Mouse (Mus musculus): ENCODE data around the gene Tnnt3. TPM values are rescaled to one million over a fixed set of nuclear protein-coding genes. Genes with fewer than 3 reads are reported as not detected.

The Tnnt3 gene
- 13.0 and 31.5 TPM in 2 replicates for polyA plus RNA-seq (2015; fragmentation: Nextera tagmentation; extraction: Ambion mirVana)

DNA sequence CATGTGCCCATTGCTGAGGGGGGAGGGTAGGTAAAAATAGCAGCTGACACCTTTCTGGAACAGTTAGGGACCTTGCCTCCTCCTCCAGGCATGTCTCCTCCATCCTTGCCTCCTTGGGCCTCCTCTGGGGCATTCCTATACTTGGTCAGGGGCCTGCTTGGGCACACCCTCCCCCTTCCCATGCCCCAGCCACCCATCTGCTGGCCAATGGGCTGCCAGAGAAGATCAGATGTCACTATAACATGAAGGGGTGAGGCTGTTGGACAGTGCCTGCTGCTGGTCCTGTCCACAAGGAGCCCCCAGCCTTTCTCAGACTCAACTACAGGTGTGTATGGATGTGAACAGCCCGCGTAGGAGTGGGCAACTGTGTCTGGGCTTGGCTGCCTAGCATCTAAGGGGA is at the start of gene Tnnt3:
Gene Tnnt3 (plus strand): TSS at position 262 of the 400 bp plus-strand sequence.
- no peak within 1 kb of the TSS for H3K4me3 ChIP-seq (ENCODE audit: low read depth, low read length)
- no peaks in the 10 kb centered on the region for H3K27me3 ChIP-seq (ENCODE audit: control insufficient read depth, insufficient read depth, low read depth, low read length)
- 51% methylated on average over 2 of the region's 2 CpGs for WGBS (ENCODE audit: insufficient replicate concordance)
- no peak for ATAC-seq (ENCODE audit: low read depth)
- no peak within 1 kb of the TSS for H3K9ac ChIP-seq (ENCODE audit: low read depth, low read length)
- no peak within 1 kb of the TSS for H3K4me2 ChIP-seq (ENCODE audit: low read depth, low read length)
- no peak within 1 kb of the TSS for H3K27ac ChIP-seq (ENCODE audit: low read length)
- H3K9me3 ChIP-seq (replicated peaks; ENCODE audit: control insufficient read depth, low read length) = no peaks in the 10 kb centered on the region
- no peaks in the 10 kb centered on the region for H3K4me1 ChIP-seq (ENCODE audit: control insufficient read depth, low read depth, low read length)
- H3K36me3 ChIP-seq (ENCODE audit: control insufficient read depth, insufficient read depth) = no peaks in the 10 kb centered on the region

DNA sequence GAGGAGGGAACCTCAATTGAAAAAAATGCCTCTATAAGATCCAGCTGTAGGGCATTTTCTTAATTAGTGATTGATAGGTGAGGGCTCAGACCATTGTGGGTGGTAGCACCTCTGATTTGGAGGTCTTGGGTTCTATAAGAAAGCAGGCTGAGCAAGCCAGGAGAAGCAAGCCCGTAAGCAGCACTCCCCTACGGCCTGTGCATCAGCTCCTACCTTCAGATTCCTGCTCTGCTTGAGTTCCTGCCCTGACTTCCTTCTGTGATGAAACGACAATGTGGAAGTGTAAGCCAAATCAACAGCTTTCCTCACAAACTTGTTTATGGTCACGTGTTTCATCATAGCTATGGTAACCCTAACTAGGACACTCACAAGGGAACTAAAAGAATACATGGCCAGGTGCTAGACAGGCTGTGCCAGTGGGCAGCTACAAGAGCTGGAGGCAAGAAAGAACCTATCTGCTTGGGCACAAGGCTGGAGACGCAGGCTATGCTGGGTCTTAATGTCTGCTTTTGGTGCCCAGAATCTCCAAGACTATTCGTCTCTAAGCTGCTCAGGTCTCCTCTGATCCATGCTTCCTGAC is 49.5 kb upstream of the Tnnt3 start:
- Histone ChIP-seq H3K27ac (ENCODE audit: low read length) (no peak overlapping the region), H3K4me3 (ENCODE audit: low read depth, low read length) (no peak overlapping the region), H3K27me3 (ENCODE audit: control insufficient read depth, insufficient read depth, low read depth, low read length) (no peaks in the 10 kb centered on the region), H3K4me1 (ENCODE audit: control insufficient read depth, low read depth, low read length) (no peaks in the 10 kb centered on the region), H3K9me3 (replicated peaks; ENCODE audit: control insufficient read depth, low read length) (no peaks in the 10 kb centered on the region), H3K36me3 (ENCODE audit: control insufficient read depth, insufficient read depth) (no peaks in the 10 kb centered on the region), H3K9ac (ENCODE audit: low read depth, low read length) (no peak overlapping the region), H3K4me2 (ENCODE audit: low read depth, low read length) (no peak overlapping the region)
- 0 out of 2 replicates have a peak, but pooled peaks have one; percentile 16 for ATAC-seq (ENCODE audit: low read depth)
- 48% methylated on average over 6 of the region's 6 CpGs for WGBS (ENCODE audit: insufficient replicate concordance)

DNA sequence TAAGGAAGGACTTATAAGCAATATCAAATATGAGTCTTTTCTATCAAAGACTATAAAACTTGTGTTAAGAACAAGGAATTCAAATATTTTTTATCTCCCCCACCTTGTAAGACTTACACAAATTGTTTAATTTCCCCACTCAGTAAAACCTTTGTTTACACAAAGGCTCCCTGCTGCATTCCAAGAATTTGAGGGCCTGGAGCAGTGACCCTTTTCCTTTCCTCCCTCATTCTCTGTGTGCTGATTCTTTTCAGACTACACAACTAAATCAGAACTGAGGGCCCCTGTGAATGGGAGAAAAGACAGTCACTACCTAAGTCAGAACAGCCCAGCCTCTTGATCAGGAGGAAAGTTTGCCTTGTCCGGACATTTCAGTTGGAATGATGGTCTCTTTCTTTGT is 43.9 kb upstream of the Tnnt3 start:
- Histone ChIP-seq H3K4me1 (ENCODE audit: control insufficient read depth, low read depth, low read length) (no peaks in the 10 kb centered on the region; the same call in 1 of the 2 replicates), H3K27ac (ENCODE audit: low read length) (no peak overlapping the region), H3K4me3 (ENCODE audit: low read depth, low read length) (no peak overlapping the region), H3K9me3 (replicated peaks; ENCODE audit: control insufficient read depth, low read length) (no peaks in the 10 kb centered on the region), H3K9ac (ENCODE audit: low read depth, low read length) (no peak overlapping the region), H3K27me3 (ENCODE audit: control insufficient read depth, insufficient read depth, low read depth, low read length) (no peaks in the 10 kb centered on the region), H3K36me3 (ENCODE audit: control insufficient read depth, insufficient read depth) (no peaks in the 10 kb centered on the region), H3K4me2 (ENCODE audit: low read depth, low read length) (no peak overlapping the region)
- ATAC-seq (ENCODE audit: low read depth) = no peak
- 53% methylated on average over 1 of the region's 1 CpGs for WGBS (ENCODE audit: insufficient replicate concordance)

DNA sequence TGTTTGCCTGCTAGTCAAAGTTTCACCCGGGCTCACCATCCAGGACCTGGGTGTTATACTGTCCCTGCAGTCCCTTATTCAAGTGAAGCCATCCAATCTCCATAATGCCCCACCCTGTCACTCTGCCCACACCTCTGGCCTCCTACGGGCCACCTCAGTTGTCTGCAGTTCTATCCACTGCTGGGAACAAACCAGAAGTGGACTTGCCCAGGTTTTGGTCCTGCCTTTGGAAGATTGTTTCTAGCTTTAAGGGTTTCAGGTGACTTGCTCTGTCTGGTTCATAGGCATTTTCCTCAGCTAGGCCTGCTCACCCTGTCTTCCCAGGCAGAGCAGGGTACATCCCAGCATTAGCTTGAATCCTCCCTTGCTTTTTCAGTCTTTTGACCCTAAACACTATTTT is 43.4 kb upstream of the Tnnt3 start:
- ATAC-seq (ENCODE audit: low read depth) = no peak
- H3K4me2 ChIP-seq (ENCODE audit: low read depth, low read length) = no peak overlapping the region
- no peak overlapping the region for H3K4me3 ChIP-seq (ENCODE audit: low read depth, low read length)
- no peaks in the 10 kb centered on the region for H3K27me3 ChIP-seq (ENCODE audit: control insufficient read depth, insufficient read depth, low read depth, low read length)
- H3K9me3 ChIP-seq (replicated peaks; ENCODE audit: control insufficient read depth, low read length) = no peaks in the 10 kb centered on the region
- H3K9ac ChIP-seq (ENCODE audit: low read depth, low read length) = no peak overlapping the region
- H3K36me3 ChIP-seq (ENCODE audit: control insufficient read depth, insufficient read depth) = no peaks in the 10 kb centered on the region
- 48% methylated on average over 2 of the region's 2 CpGs for WGBS (ENCODE audit: insufficient replicate concordance)
- no peak overlapping the region for H3K27ac ChIP-seq (ENCODE audit: low read length)
- no peaks in the 10 kb centered on the region; the same call in 1 of the 2 replicates for H3K4me1 ChIP-seq (ENCODE audit: control insufficient read depth, low read depth, low read length)

DNA sequence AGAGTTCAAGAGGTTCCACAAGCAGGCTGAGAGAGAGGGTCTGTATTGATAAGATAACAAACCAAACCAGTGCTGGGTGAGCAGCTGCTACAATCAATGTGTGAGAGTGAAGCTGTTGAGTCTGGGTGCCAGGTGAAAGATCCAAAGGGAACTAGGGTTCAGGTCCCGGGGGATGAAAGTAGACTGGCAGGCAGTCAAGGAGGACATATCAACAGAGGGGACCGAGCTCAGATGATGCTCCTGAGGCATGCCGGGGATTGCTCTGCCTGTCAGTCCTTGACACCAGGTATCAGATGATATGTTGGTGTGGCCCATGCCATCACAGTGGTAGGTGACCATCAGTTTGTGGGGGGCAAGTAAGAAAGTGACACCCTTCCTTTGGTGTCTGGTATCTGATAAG is 41.8 kb upstream of the Tnnt3 start:
- Histone ChIP-seq H3K9me3 (replicated peaks; ENCODE audit: control insufficient read depth, low read length) (no peaks in the 10 kb centered on the region), H3K27me3 (ENCODE audit: control insufficient read depth, insufficient read depth, low read depth, low read length) (no peaks in the 10 kb centered on the region), H3K27ac (ENCODE audit: low read length) (no peak overlapping the region), H3K9ac (ENCODE audit: low read depth, low read length) (no peak overlapping the region), H3K4me3 (ENCODE audit: low read depth, low read length) (no peak overlapping the region), H3K36me3 (ENCODE audit: control insufficient read depth, insufficient read depth) (no peaks in the 10 kb centered on the region), H3K4me2 (ENCODE audit: low read depth, low read length) (no peak overlapping the region), H3K4me1 (ENCODE audit: control insufficient read depth, low read depth, low read length) (no peaks in the 10 kb centered on the region; the same call in 1 of the 2 replicates)
- 51% methylated on average over 3 of the region's 3 CpGs for WGBS (ENCODE audit: insufficient replicate concordance)
- ATAC-seq (ENCODE audit: low read depth) = no peak

DNA sequence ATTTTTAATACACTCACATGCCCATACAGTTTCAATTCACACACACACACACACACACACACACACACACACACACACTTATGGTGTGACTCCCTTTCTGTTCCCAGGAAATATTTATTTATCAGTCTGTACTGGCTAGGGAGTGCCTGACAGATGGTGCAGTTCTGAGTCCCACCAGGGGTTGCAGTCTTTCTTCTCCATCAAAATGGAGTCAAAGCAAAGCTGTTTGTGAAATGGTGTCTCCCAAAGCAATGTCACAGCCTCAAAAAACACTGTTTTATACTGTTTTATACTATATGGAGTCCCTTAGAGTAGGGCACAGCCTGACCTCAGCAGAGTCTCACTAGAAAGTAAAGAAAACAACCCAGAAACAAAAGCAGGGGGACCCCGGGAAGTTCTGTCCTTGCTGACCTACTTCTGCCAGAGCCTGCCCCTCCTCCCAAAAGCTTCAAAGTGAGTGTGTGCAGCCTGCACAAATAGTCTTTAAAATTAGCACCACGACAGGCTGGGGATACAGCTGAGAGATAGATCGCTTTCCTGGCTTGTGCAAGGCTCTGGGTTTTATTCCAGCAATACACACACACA is 41.3 kb upstream of the Tnnt3 start:
- WGBS (ENCODE audit: insufficient replicate concordance) = 13% methylated on average over 3 of the region's 3 CpGs
- no peak overlapping the region for H3K9ac ChIP-seq (ENCODE audit: low read depth, low read length)
- no peaks in the 10 kb centered on the region for H3K9me3 ChIP-seq (replicated peaks; ENCODE audit: control insufficient read depth, low read length)
- no peaks in the 10 kb centered on the region; the same call in 1 of the 2 replicates for H3K4me1 ChIP-seq (ENCODE audit: control insufficient read depth, low read depth, low read length)
- no peak for ATAC-seq (ENCODE audit: low read depth)
- H3K27me3 ChIP-seq (ENCODE audit: control insufficient read depth, insufficient read depth, low read depth, low read length) = no peaks in the 10 kb centered on the region
- no peaks in the 10 kb centered on the region for H3K36me3 ChIP-seq (ENCODE audit: control insufficient read depth, insufficient read depth)
- no peak overlapping the region for H3K4me3 ChIP-seq (ENCODE audit: low read depth, low read length)
- peak overlapping the region; percentile 44 for H3K27ac ChIP-seq (ENCODE audit: low read length)
- no peak overlapping the region for H3K4me2 ChIP-seq (ENCODE audit: low read depth, low read length)

DNA sequence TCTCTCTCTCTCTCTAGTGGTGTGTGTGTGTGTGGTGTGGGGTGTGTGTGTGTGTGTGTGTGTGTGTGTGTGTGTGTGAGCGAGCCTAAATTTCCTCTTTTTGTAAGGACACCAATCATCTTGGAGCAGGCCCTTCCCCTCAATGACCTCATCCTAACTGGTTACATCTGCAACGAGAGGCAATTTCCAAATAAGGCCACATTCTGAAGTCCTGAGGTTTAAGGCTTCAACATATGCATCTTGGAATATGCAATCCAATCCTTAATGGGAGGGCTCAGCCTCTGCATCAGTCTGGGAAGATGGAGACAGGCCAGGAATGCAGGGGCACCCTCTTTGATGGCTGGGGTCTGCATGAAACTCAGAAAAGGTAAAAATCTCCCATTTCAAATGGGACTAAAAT is 40.6 kb upstream of the Tnnt3 start:
- ATAC-seq (ENCODE audit: low read depth) = peak; percentile 62
- Histone ChIP-seq H3K36me3 (ENCODE audit: control insufficient read depth, insufficient read depth) (no peaks in the 10 kb centered on the region), H3K4me2 (ENCODE audit: low read depth, low read length) (no peak overlapping the region), H3K9me3 (replicated peaks; ENCODE audit: control insufficient read depth, low read length) (no peaks in the 10 kb centered on the region), H3K9ac (ENCODE audit: low read depth, low read length) (no peak overlapping the region), H3K4me1 (ENCODE audit: control insufficient read depth, low read depth, low read length) (no peaks in the 10 kb centered on the region; the same call in 1 of the 2 replicates), H3K4me3 (ENCODE audit: low read depth, low read length) (no peak overlapping the region), H3K27ac (ENCODE audit: low read length) (peak overlapping the region; percentile 44; the same call in 1 of the 2 replicates), H3K27me3 (ENCODE audit: control insufficient read depth, insufficient read depth, low read depth, low read length) (no peaks in the 10 kb centered on the region)
- 33% methylated on average over 2 of the region's 2 CpGs for WGBS (ENCODE audit: insufficient replicate concordance)

DNA sequence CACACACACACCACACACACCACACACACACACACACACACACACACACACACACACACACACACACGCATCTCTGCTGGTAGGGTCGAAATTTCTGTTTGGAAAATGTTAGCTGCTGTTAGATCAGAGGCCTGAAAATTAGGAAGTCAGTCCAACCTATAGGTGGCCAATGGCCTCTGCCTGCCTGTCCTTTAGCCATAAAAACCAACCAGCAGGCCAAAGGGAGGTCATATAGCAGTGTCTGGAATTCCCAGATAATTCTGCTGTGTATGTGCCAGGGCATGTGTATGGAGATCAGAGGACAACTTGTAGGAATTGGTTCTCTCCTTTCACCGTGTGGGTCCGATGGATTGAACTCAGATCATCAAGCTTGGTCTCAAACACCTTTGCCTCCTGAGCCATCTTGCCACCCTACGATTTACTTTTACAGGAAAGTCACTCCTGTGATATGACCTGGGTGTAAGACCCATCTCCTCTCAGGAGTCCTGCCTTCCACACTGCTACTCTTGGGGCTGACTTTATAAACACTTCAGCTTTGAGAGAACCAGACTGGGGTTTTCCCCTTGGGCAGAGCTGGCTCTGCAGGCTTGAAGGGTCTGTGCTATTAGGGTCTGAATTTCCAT is 39.8 kb upstream of the Tnnt3 start:
- ATAC-seq (ENCODE audit: low read depth) = no peak
- H3K4me1 ChIP-seq (ENCODE audit: control insufficient read depth, low read depth, low read length) = no peaks in the 10 kb centered on the region; the same call in 1 of the 2 replicates
- no peak overlapping the region for H3K4me2 ChIP-seq (ENCODE audit: low read depth, low read length)
- H3K27me3 ChIP-seq (ENCODE audit: control insufficient read depth, insufficient read depth, low read depth, low read length) = no peaks in the 10 kb centered on the region
- H3K4me3 ChIP-seq (ENCODE audit: low read depth, low read length) = no peak overlapping the region
- no peaks in the 10 kb centered on the region for H3K36me3 ChIP-seq (ENCODE audit: control insufficient read depth, insufficient read depth)
- H3K9me3 ChIP-seq (replicated peaks; ENCODE audit: control insufficient read depth, low read length) = no peaks in the 10 kb centered on the region
- H3K9ac ChIP-seq (ENCODE audit: low read depth, low read length) = no peak overlapping the region
- no peak overlapping the region for H3K27ac ChIP-seq (ENCODE audit: low read length)
- WGBS (ENCODE audit: insufficient replicate concordance) = 66% methylated on average over 5 of the region's 5 CpGs

DNA sequence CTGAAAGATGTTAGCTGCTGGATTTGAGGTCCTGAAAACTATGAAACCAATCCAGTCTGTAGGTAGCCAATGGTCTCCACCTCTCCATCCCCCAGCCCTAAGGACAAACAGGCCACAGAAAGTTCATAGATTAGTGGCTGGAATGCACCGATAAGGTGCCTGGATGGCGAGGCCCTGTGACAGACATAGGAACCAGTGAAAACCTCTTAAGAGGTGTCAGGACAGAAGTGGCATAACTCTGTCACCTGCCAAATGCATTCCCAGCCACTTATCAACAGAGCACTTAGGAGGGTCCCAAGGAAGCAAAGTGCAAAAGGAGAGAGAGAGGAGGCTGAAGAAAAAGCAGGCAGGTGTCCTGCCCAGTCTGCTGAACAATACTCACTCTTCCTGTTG is 39.3 kb upstream of the Tnnt3 start:
- H3K4me3 ChIP-seq (ENCODE audit: low read depth, low read length) = no peak overlapping the region
- no peak for ATAC-seq (ENCODE audit: low read depth)
- no peaks in the 10 kb centered on the region for H3K27me3 ChIP-seq (ENCODE audit: control insufficient read depth, insufficient read depth, low read depth, low read length)
- no peak overlapping the region for H3K9ac ChIP-seq (ENCODE audit: low read depth, low read length)
- no peaks in the 10 kb centered on the region; the same call in 1 of the 2 replicates for H3K4me1 ChIP-seq (ENCODE audit: control insufficient read depth, low read depth, low read length)
- no peaks in the 10 kb centered on the region for H3K36me3 ChIP-seq (ENCODE audit: control insufficient read depth, insufficient read depth)
- H3K27ac ChIP-seq (ENCODE audit: low read length) = no peak overlapping the region
- H3K9me3 ChIP-seq (replicated peaks; ENCODE audit: control insufficient read depth, low read length) = no peaks in the 10 kb centered on the region
- H3K4me2 ChIP-seq (ENCODE audit: low read depth, low read length) = no peak overlapping the region
- 42% methylated on average over 2 of the region's 2 CpGs for WGBS (ENCODE audit: insufficient replicate concordance)
